Mouse (Mus musculus): ENCODE results near the gene Midn. TPM values are rescaled to one million over a fixed set of nuclear protein-coding genes. Genes with fewer than 3 reads are reported as not detected.

Midn gene
- polyA plus RNA-seq, 1 experiment = 35.1 TPM

- DNase-seq (ENCODE audit: low read depth) = no peak
Measured at GRCm38 (mm10) chr10:80193976-80194375, 45.9 kb downstream of the Midn start.

GRCm38 (mm10) chr10:80194441-80194840 lies 46.4 kb downstream of the Midn start:
- no peak for DNase-seq (ENCODE audit: low read depth)

GRCm38 (mm10) chr10:80196167-80196566 lies 48.1 kb downstream of the Midn start:
- no peak for DNase-seq (ENCODE audit: low read depth)

GRCm38 (mm10) chr10:80196778-80197581 lies 48.9 kb downstream of the Midn start:
- DNase-seq (ENCODE audit: low read depth) = no peak

- DNase-seq (ENCODE audit: low read depth) = no peak
Measured at GRCm38 (mm10) chr10:80199440-80200008, 51.5 kb downstream of the Midn start.

GRCm38 (mm10) chr10:80200485-80200884 lies 52.4 kb downstream of the Midn start:
- DNase-seq (ENCODE audit: low read depth) = no peak

GRCm38 (mm10) chr10:80204055-80204454 lies 56.0 kb downstream of the Midn start:
- no peak for DNase-seq (ENCODE audit: low read depth)

GRCm38 (mm10) chr10:80207201-80207600 lies 59.1 kb downstream of the Midn start:
- DNase-seq (ENCODE audit: low read depth) = no peak

- DNase-seq (ENCODE audit: low read depth) = no peak
Measured at GRCm38 (mm10) chr10:80207676-80208075, 59.6 kb downstream of the Midn start.

Other genes starting within 250 kb of the Midn start
- 66.8 and 67.5 TPM in 2 replicates for gene Med16, start 239.3 kb upstream of the Midn start, polyA plus RNA-seq (2012; rRNA removed)
- gene Gm26602, start 237.4 kb upstream of the Midn start, polyA plus RNA-seq (2012; rRNA removed) = not detected in 2 replicates
- 7.9 and 8.3 TPM in 2 replicates for gene Kiss1r, start 231.3 kb upstream of the Midn start, polyA plus RNA-seq (2012; rRNA removed)
- 106 and 120 TPM in 2 replicates for gene R3hdm4, start 227.1 kb upstream of the Midn start, polyA plus RNA-seq (2012; rRNA removed)
- gene Arid3a, start 221.2 kb upstream of the Midn start, polyA plus RNA-seq (2012; rRNA removed) = 3.2 and 3.7 TPM in 2 replicates
- gene Wdr18, start 188.1 kb upstream of the Midn start, polyA plus RNA-seq (2012; rRNA removed) = 33.0 and 42.6 TPM in 2 replicates
- 0.36 and 0.46 TPM in 2 replicates for gene Grin3b, start 177.6 kb upstream of the Midn start, polyA plus RNA-seq (2012; rRNA removed)
- gene Tmem259, start 163.9 kb upstream of the Midn start, polyA plus RNA-seq (2012; rRNA removed) = 201 and 219 TPM in 2 replicates
- gene Cnn2, start 159.7 kb upstream of the Midn start, polyA plus RNA-seq (2012; rRNA removed) = 68.5 and 75.3 TPM in 2 replicates
- 5.5 and 8.5 TPM in 2 replicates for gene Abca7, start 151.8 kb upstream of the Midn start, polyA plus RNA-seq (2012; rRNA removed)
- 16.4 and 20.1 TPM in 2 replicates for gene Arhgap45, start 131.6 kb upstream of the Midn start, polyA plus RNA-seq (2012; rRNA removed)
- 152 and 167 TPM in 2 replicates for gene Polr2e, start 108.5 kb upstream of the Midn start, polyA plus RNA-seq (2012; rRNA removed)
- gene Gpx4, start 101.1 kb upstream of the Midn start, polyA plus RNA-seq (2012; rRNA removed) = 721 and 1,178 TPM in 2 replicates
- 32.3 and 38.6 TPM in 2 replicates for gene Sbno2, start 42.7 kb upstream of the Midn start, polyA plus RNA-seq (2012; rRNA removed)
- 108 TPM in 2 replicates for gene Stk11, start 32.5 kb upstream of the Midn start, polyA plus RNA-seq (2012; rRNA removed)
- 561 and 619 TPM in 2 replicates for gene Atp5d, start 9.6 kb upstream of the Midn start, polyA plus RNA-seq (2012; rRNA removed)
- gene Cbarp, start 7.4 kb upstream of the Midn start, polyA plus RNA-seq (2012; rRNA removed) = 32.6 and 47.3 TPM in 2 replicates
- 159 and 198 TPM in 2 replicates for gene Cirbp, start 17.7 kb downstream of the Midn start, polyA plus RNA-seq (2012; rRNA removed)
- 9.3 and 13.7 TPM in 2 replicates for gene 1600002K03Rik, start 24.7 kb downstream of the Midn start, polyA plus RNA-seq (2012; rRNA removed)
- 3.2 and 4.0 TPM in 2 replicates for gene Efna2, start 31.2 kb downstream of the Midn start, polyA plus RNA-seq (2012; rRNA removed)
- 52.5 and 54.1 TPM in 2 replicates for gene Mum1, start 78.2 kb downstream of the Midn start, polyA plus RNA-seq (2012; rRNA removed)
- 335 and 336 TPM in 2 replicates for gene Ndufs7, start 100.8 kb downstream of the Midn start, polyA plus RNA-seq (2012; rRNA removed)
- gene Gamt, start 112.7 kb downstream of the Midn start, polyA plus RNA-seq (2012; rRNA removed) = 252 and 295 TPM in 2 replicates
- 43.5 and 68.3 TPM in 2 replicates for gene Dazap1, start 113.2 kb downstream of the Midn start, polyA plus RNA-seq (2012; rRNA removed)
- 1,514 and 1,586 TPM in 2 replicates for gene Rps15, start 144.2 kb downstream of the Midn start, polyA plus RNA-seq (2012; rRNA removed)
- 1.4 and 1.5 TPM in 2 replicates for gene Apc2, start 147.7 kb downstream of the Midn start, polyA plus RNA-seq (2012; rRNA removed)
- gene 2310011J03Rik, start 172.3 kb downstream of the Midn start, polyA plus RNA-seq (2012; rRNA removed) = 55.9 and 62.7 TPM in 2 replicates
- 10.4 and 10.6 TPM in 2 replicates for gene Pcsk4, start 181.2 kb downstream of the Midn start, polyA plus RNA-seq (2012; rRNA removed)
- gene Reep6, start 181.7 kb downstream of the Midn start, polyA plus RNA-seq (2012; rRNA removed) = 28.7 and 51.2 TPM in 2 replicates
- 11.2 and 18.2 TPM in 2 replicates for gene Adamtsl5, start 200.1 kb downstream of the Midn start, polyA plus RNA-seq (2012; rRNA removed)
- 0.57 and 0.93 TPM in 2 replicates for gene Plk5, start 208.2 kb downstream of the Midn start, polyA plus RNA-seq (2012; rRNA removed)
- 13.3 and 19.1 TPM in 2 replicates for gene Mex3d, start 239.4 kb downstream of the Midn start, polyA plus RNA-seq (2012; rRNA removed)